Comparison of ENCODE assay signal across 19 mouse cellular contexts in the genomic region with DNA sequence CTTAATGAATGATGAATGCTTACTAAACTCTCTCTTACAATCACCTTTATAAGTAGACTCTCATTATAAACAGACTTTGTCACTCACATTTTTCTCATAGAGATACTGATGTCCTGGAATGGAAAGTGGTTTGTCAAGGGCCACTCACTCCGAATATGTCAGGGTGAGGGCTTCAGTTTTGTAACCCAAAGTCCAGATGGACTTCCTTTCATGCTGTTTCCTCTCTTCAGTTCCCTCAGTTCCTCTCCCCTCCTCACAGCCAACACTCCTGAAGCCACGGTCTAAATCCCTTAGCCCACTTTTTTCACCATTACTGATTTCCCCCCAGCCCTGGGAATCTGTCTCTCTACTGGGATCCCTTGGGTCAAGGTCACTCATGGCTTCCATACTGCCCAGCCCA.
A peak's percentile ranks its signal among the peaks of the same experiment; 100 is the strongest.
DNase-seq lines count a peak whose midpoint lies in the region; ATAC-seq and TF ChIP-seq lines count a peak whose summit lies in the region.
"Had no signal": no experiment of that assay in that cellular context is flagged by ENCODE, and none has a peak within 500 bp of the region (broad histone marks: within the 10 kb centered on the region; RNA-seq: fewer than 3 reads in every experiment).

No protein-coding gene starts in this region.

- no peak for TF ChIP-seq CTCF in layer of hippocampus, adult 2 months (conservative IDR thresholded peaks at IDR 0.05)

- DNase-seq in 416B (ENCODE audit: low read depth) = peak; percentile 65
- DNase-seq in spleen, postnatal 10 days (ENCODE audit: low spot score in 2 of 2) = no peak
- no peak for DNase-seq in layer of hippocampus, adult 2 months (ENCODE audit: low spot score in 2 of 2)
- DNase-seq: adrenal gland, adult 2 months; adrenal gland, postnatal 10 days; adrenal gland, postnatal 25 days; cerebellum, adult 11-12 months; cerebellum, adult 2 months; cerebellum, adult 9-10 months; cerebellum, postnatal 14 days; cerebellum, postnatal 36 days; forebrain, postnatal 0 days had no signal

- H3K4me2 ChIP-seq in heart, embryonic 12.5 days = no peak overlapping the region
- H3K4me2 ChIP-seq: embryonic facial prominence, embryonic 12.5 days; forebrain, embryonic 13.5 days; forebrain, embryonic 15.5 days had no signal

- H3K4me1 ChIP-seq in heart, embryonic 12.5 days (replicated peaks) = no peaks in the 10 kb centered on the region
- H3K4me1 ChIP-seq: embryonic facial prominence, embryonic 10.5 days; forebrain, embryonic 13.5 days; forebrain, embryonic 15.5 days had no signal

- H3K9me3 ChIP-seq in heart, embryonic 12.5 days (replicated peaks) = no peaks in the 10 kb centered on the region
- H3K9me3 ChIP-seq: embryonic facial prominence, embryonic 10.5 days; embryonic facial prominence, embryonic 12.5 days; forebrain, embryonic 13.5 days; forebrain, embryonic 15.5 days had no signal

- H3K36me3 ChIP-seq in heart, embryonic 12.5 days = no peaks in the 10 kb centered on the region
- H3K36me3 ChIP-seq: embryonic facial prominence, embryonic 10.5 days; forebrain, embryonic 15.5 days had no signal

- H3K9ac ChIP-seq in heart, embryonic 12.5 days = no peak overlapping the region
- H3K9ac ChIP-seq: embryonic facial prominence, embryonic 12.5 days; forebrain, embryonic 13.5 days; forebrain, embryonic 15.5 days; forebrain, postnatal 0 days had no signal

- peak; percentile 34; the same call in 1 of the 2 replicates for ATAC-seq in common myeloid progenitor, adult 5-6 weeks (replicated peaks; ENCODE audit: low read depth, poor library complexity, severe bottlenecking)
- ATAC-seq in megakaryocyte, adult 5-6 weeks (ENCODE audit: poor library complexity, severe bottlenecking) = peak; percentile 45; the same call in 1 of the 2 replicates
- ATAC-seq in heart, embryonic 12.5 days (ENCODE audit: insufficient number of reproducible peaks, low FRiP score) = no peak
- ATAC-seq: forebrain, embryonic 13.5 days; forebrain, embryonic 15.5 days; forebrain, postnatal 0 days had no signal

- WGBS in heart, embryonic 12.5 days = 61% methylated on average over 2 of the region's 2 CpGs

- H3K4me3 ChIP-seq in heart, embryonic 12.5 days = no peak overlapping the region
- no peak overlapping the region for H3K4me3 ChIP-seq in layer of hippocampus, adult 2 months
- H3K4me3 ChIP-seq: embryonic facial prominence, embryonic 10.5 days; embryonic facial prominence, embryonic 12.5 days; forebrain, embryonic 13.5 days; forebrain, embryonic 15.5 days had no signal

- H3K27me3 ChIP-seq in heart, embryonic 12.5 days (replicated peaks) = no peaks in the 10 kb centered on the region
- H3K27me3 ChIP-seq: embryonic facial prominence, embryonic 12.5 days; forebrain, embryonic 13.5 days; forebrain, embryonic 15.5 days had no signal

- H3K27ac ChIP-seq in heart, embryonic 12.5 days (ENCODE audit: poor library complexity, severe bottlenecking) = no peak overlapping the region
- H3K27ac ChIP-seq in layer of hippocampus, adult 2 months = no peak overlapping the region
- H3K27ac ChIP-seq: embryonic facial prominence, embryonic 10.5 days; embryonic facial prominence, embryonic 12.5 days; forebrain, embryonic 13.5 days; forebrain, embryonic 15.5 days had no signal
